Mouse (Mus musculus) MEL (cell line): Measurements from ENCODE around the gene Trim2. TPM values are rescaled to one million over a fixed set of nuclear protein-coding genes. Genes with fewer than 3 reads are reported as not detected.

Experiments used
- DNase-seq: peaks from one replicate; pipeline ENCODE4 v3.0.0; 2011; ENCODE audit warnings: low read depth, low spot score
- H3K27ac ChIP-seq: 2 replicates; pipeline ENCODE4 v1.5.1; 2012; ENCODE audit warnings: low read depth, mild to moderate bottlenecking, control low read depth, low read length, moderate library complexity; ENCODE audit not compliant: control insufficient read depth
- H3K27me3 ChIP-seq, 2 experiments: fragments of 150-350 bp in 1 of 2; sonication (generic) in 1 of 2; 2 replicates each; pipeline ENCODE4 v1.6.1; 2012; ENCODE audit warnings: low read length in 2 of 2, mild to moderate bottlenecking in 2 of 2, improper control_type of control experiment in 1 of 2, moderate library complexity in 1 of 2; ENCODE audit not compliant: insufficient read depth in 2 of 2, control insufficient read depth in 1 of 2
- H3K36me3 ChIP-seq, 2 experiments: 2 replicates each; pipeline ENCODE4 v1.6.1; 2012 to 2014; ENCODE audit warnings: low read length in 2 of 2, improper control_type of control experiment in 1 of 2, inconsistent platforms in 1 of 2, mild to moderate bottlenecking in 1 of 2; ENCODE audit not compliant: insufficient read depth in 2 of 2, control insufficient read depth in 1 of 2
- H3K4me1 ChIP-seq, 2 experiments: fragments of 150-350 bp in 1 of 2; sonication (generic) in 1 of 2; 2 replicates each; pipeline ENCODE4 v1.6.1; 2012; ENCODE audit warnings: low read length in 2 of 2, improper control_type of control experiment in 1 of 2, mild to moderate bottlenecking in 1 of 2; ENCODE audit not compliant: insufficient read depth in 2 of 2, control insufficient read depth in 1 of 2
- H3K4me3 ChIP-seq, 2 experiments: fragments of 150-350 bp in 1 of 2; sonication (generic) in 1 of 2; 2 replicates each; pipeline ENCODE4 v1.5.1; 2012; ENCODE audit warnings: low read depth in 2 of 2, low read length in 2 of 2, mild to moderate bottlenecking in 2 of 2, moderate library complexity in 2 of 2, control low read depth in 1 of 2, improper control_type of control experiment in 1 of 2; ENCODE audit not compliant: control insufficient read depth in 1 of 2, insufficient read depth in 1 of 2
- H3K79me2 ChIP-seq: 2 replicates; pipeline ENCODE4 v1.6.1; 2012; ENCODE audit warnings: mild to moderate bottlenecking, low read length, moderate library complexity; ENCODE audit not compliant: control insufficient read depth, poor library complexity, insufficient read depth
- H3K9ac ChIP-seq: 2 replicates; pipeline ENCODE4 v1.6.1; 2012; ENCODE audit warnings: low read depth, mild to moderate bottlenecking, control low read depth, low read length, moderate library complexity; ENCODE audit not compliant: control insufficient read depth, poor library complexity, severe bottlenecking
- H3K9me3 ChIP-seq: fragments of 150-350 bp; sonication (generic); replicated peaks from 2 replicates; pipeline ENCODE4 v1.6.1; 2012; ENCODE audit warnings: mild to moderate bottlenecking, low read length, improper control_type of control experiment, moderate library complexity; ENCODE audit not compliant: insufficient read depth
- BHLHE40 ChIP-seq: IDR thresholded peaks from 2 replicates; pipeline ENCODE4 v1.6.1; 2012; ENCODE audit warnings: low read depth, mild to moderate bottlenecking, inconsistent platforms, low read length, improper control_type of control experiment, borderline replicate concordance
- CHD1 ChIP-seq: IDR thresholded peaks from 2 replicates; pipeline ENCODE4 v1.6.1; 2012; ENCODE audit warnings: low read depth, mild to moderate bottlenecking, inconsistent platforms, low read length, improper control_type of control experiment
- CTCF ChIP-seq, 3 experiments: IDR thresholded peaks in 2 of 3; conservative IDR thresholded peaks in 1 of 3; 2 replicates each; pipeline ENCODE4 v1.5.1; 2011 to 2012; ENCODE audit warnings: low read length in 3 of 3, low read depth in 2 of 3, mild to moderate bottlenecking in 2 of 3, improper control_type of control experiment in 1 of 3, inconsistent platforms in 1 of 3, mixed read lengths in 1 of 3, moderate library complexity in 1 of 3; ENCODE audit not compliant: control insufficient read depth in 1 of 3, insufficient read depth in 1 of 3, poor library complexity in 1 of 3, severe bottlenecking in 1 of 3
- ETS1 ChIP-seq: IDR thresholded peaks from 2 replicates; pipeline ENCODE4 v1.6.1; 2012; ENCODE audit warnings: low read depth, mild to moderate bottlenecking, inconsistent platforms, low read length, improper control_type of control experiment, moderate library complexity
- GABPA ChIP-seq: IDR thresholded peaks from 2 replicates; pipeline ENCODE4 v1.6.1; 2012; ENCODE audit warnings: low read depth, mild to moderate bottlenecking, inconsistent platforms, low read length, improper control_type of control experiment, moderate library complexity
- GATA1 ChIP-seq: IDR thresholded peaks from 2 replicates; pipeline ENCODE4 v1.6.1; 2011; ENCODE audit warnings: low read depth, low read length, improper control_type of control experiment
- HCFC1 ChIP-seq: IDR thresholded peaks from 2 replicates; pipeline ENCODE4 v1.6.1; 2012; ENCODE audit warnings: low read depth, mild to moderate bottlenecking, inconsistent platforms, low read length, improper control_type of control experiment, moderate library complexity
- JUND ChIP-seq: IDR thresholded peaks from 2 replicates; pipeline ENCODE4 v1.6.1; 2011; ENCODE audit warnings: low read depth, mild to moderate bottlenecking, improper control_type of control experiment, low read length
- KAT2A ChIP-seq: conservative IDR thresholded peaks from 2 replicates; pipeline ENCODE4 v1.6.1; 2012; ENCODE audit warnings: low read depth, low read length, improper control_type of control experiment, inconsistent platforms
- MAFK ChIP-seq: IDR thresholded peaks from 2 replicates; pipeline ENCODE4 v1.6.1; 2011; ENCODE audit warnings: low read depth, mild to moderate bottlenecking, low read length, improper control_type of control experiment, borderline replicate concordance
- MAX ChIP-seq: IDR thresholded peaks from 2 replicates; pipeline ENCODE4 v1.6.1; 2011; ENCODE audit warnings: low read length, improper control_type of control experiment
- MEF2A ChIP-seq: IDR thresholded peaks from 2 replicates; pipeline ENCODE4 v1.6.1; 2014; ENCODE audit warnings: low read depth, mild to moderate bottlenecking, inconsistent platforms, low read length, improper control_type of control experiment; ENCODE audit not compliant: poor library complexity, insufficient replicate concordance, severe bottlenecking; ENCODE audit errors: extremely low read depth
- MXI1 ChIP-seq: IDR thresholded peaks from 2 replicates; pipeline ENCODE4 v1.6.1; 2011; ENCODE audit warnings: mild to moderate bottlenecking, low read depth, low read length, improper control_type of control experiment
- MYB ChIP-seq: IDR thresholded peaks from 2 replicates; pipeline ENCODE4 v1.6.1; 2011; ENCODE audit warnings: mild to moderate bottlenecking, low read depth, low read length, improper control_type of control experiment
- NELFE ChIP-seq: IDR thresholded peaks from 2 replicates; pipeline ENCODE4 v1.6.1; 2011; ENCODE audit warnings: low read depth, low read length, improper control_type of control experiment
- POLR2A ChIP-seq, 2 experiments: IDR thresholded peaks; 2 replicates each; pipeline ENCODE4 v1.6.1; 2011 to 2012; ENCODE audit warnings: low read length in 2 of 2, mild to moderate bottlenecking in 2 of 2, control low read depth in 1 of 2, improper control_type of control experiment in 1 of 2, low read depth in 1 of 2, moderate library complexity in 1 of 2; ENCODE audit not compliant: control insufficient read depth in 1 of 2, insufficient read depth in 1 of 2, poor library complexity in 1 of 2
- POLR2AphosphoS5 ChIP-seq: IDR thresholded peaks from 2 replicates; pipeline ENCODE4 v1.6.1; 2012; ENCODE audit warnings: low read depth, borderline replicate concordance, mild to moderate bottlenecking, inconsistent platforms, low read length, moderate library complexity, mixed read lengths
- RAD21 ChIP-seq: IDR thresholded peaks from 2 replicates; pipeline ENCODE4 v1.6.1; 2011; ENCODE audit warnings: mild to moderate bottlenecking, low read depth, low read length, improper control_type of control experiment
- SIN3A ChIP-seq: IDR thresholded peaks from 2 replicates; pipeline ENCODE4 v1.6.1; 2012; ENCODE audit warnings: low read length, improper control_type of control experiment, inconsistent platforms
- TAL1 ChIP-seq: IDR thresholded peaks from 2 replicates; pipeline ENCODE4 v1.6.1; 2012; ENCODE audit warnings: mild to moderate bottlenecking, inconsistent platforms, low read length, moderate library complexity, mixed read lengths
- TCF12 ChIP-seq: IDR thresholded peaks from 2 replicates; pipeline ENCODE4 v1.6.1; 2014; ENCODE audit warnings: low read depth, mild to moderate bottlenecking, inconsistent platforms, low read length, improper control_type of control experiment, moderate library complexity
- USF2 ChIP-seq, 2 experiments: IDR thresholded peaks; 2 replicates each; pipeline ENCODE4 v1.6.1; 2011 to 2012; ENCODE audit warnings: improper control_type of control experiment in 2 of 2, low read length in 2 of 2, borderline replicate concordance in 1 of 2, inconsistent platforms in 1 of 2, low read depth in 1 of 2, mild to moderate bottlenecking in 1 of 2; ENCODE audit not compliant: insufficient read depth in 1 of 2
- ZKSCAN1 ChIP-seq: IDR thresholded peaks from 2 replicates; pipeline ENCODE4 v1.6.1; 2012; ENCODE audit warnings: low read depth, mild to moderate bottlenecking, inconsistent platforms, low read length, improper control_type of control experiment, moderate library complexity
- polyA plus RNA-seq, 2 experiments: library from polyadenylated mRNA; stranded (reverse) in 1 of 2; unstranded in 1 of 2; fragments of >175 nt in 1 of 2; fragments of >200 nt in 1 of 2; gene quantifications; 2 replicates each; pipeline versions ENCODE4 v1.2.1 to v1.2.4; 2012; ENCODE audit warnings: low replicate concordance in 2 of 2, low read depth in 1 of 2; ENCODE audit not compliant: insufficient read length in 2 of 2, insufficient read depth in 1 of 2, missing spikeins in 1 of 2
- total RNA-seq: library from RNA; depleted of rRNA; stranded (reverse); fragments of 300-350 nt; gene quantifications from 2 replicates; pipeline ENCODE4 v1.2.3, GENCODE M21; 2012

The Trim2 gene
- total and polyA plus RNA-seq, 3 experiments = 1.7 to 4.4 TPM; not detected in 1

DNA sequence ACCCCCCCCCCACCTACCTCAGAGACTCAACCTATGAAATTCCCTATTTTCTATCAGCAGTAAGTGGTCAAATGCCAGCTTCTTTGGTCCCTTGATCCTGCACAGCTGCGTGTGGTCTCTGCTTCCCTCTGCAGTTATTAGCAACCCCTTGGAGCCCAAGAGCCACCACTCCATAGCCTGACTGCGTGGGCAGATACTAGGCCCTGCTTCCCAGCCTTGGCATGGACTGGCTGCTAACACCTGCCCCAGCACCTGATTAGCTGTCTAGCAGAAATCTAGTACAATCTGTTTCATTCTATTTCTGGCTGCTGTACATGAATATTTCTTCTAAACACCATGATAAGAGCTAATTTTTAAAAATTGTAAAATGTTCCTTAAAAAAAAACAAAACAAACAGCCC lies 10.0 kb downstream of the Trim2 start:
- H3K9ac ChIP-seq = no peak overlapping the region
- H3K27ac ChIP-seq = no peak overlapping the region
- no peak overlapping the region for H3K4me3 ChIP-seq
- no peaks in the 10 kb centered on the region for H3K79me2 ChIP-seq
- no peaks in the 10 kb centered on the region; a peak in 1 of 4 replicates for H3K27me3 ChIP-seq
- no peak for TF ChIP-seq JUND
- TF ChIP-seq KAT2A = no peak
- no peak for TF ChIP-seq POLR2AphosphoS5
- TF ChIP-seq GATA1 = no peak
- no peak for TF ChIP-seq ZKSCAN1
- no peak for TF ChIP-seq MYB
- no peaks in the 10 kb centered on the region for H3K9me3 ChIP-seq
- no peak for DNase-seq
- no peaks in the 10 kb centered on the region for H3K4me1 ChIP-seq
- no peaks in the 10 kb centered on the region for H3K36me3 ChIP-seq

DNA sequence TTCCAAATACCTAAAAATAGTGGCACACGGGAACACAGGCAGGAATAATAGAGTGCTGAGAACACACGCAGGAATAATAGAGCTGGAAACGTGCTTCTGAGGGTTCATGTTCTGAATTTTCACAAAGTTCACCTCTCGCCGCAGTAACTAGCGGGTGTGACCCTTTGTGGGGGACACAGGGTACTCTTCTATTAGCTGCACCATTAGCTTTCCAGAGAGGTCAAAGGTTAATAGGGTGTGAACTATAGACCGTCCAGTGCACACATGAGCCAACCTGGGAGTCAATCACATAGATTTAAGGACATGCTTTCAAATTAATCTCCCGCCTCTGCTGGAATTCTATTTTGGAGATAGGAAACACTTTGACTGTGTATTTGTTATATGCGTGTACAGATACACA lies 11.9 kb downstream of the Trim2 start:
- no peak overlapping the region for H3K4me3 ChIP-seq
- DNase-seq = no peak
- H3K9ac ChIP-seq = no peak overlapping the region
- no peaks in the 10 kb centered on the region for H3K79me2 ChIP-seq
- TF ChIP-seq TCF12 (no peak), BHLHE40 (no peak), GABPA (no peak), MAX (no peak), MAFK (no peak), JUND (no peak), ZKSCAN1 (no peak), ETS1 (no peak)
- no peaks in the 10 kb centered on the region for H3K4me1 ChIP-seq
- no peaks in the 10 kb centered on the region for H3K36me3 ChIP-seq
- no peak overlapping the region for H3K27ac ChIP-seq
- H3K27me3 ChIP-seq = no peaks in the 10 kb centered on the region; a peak in 1 of 4 replicates
- H3K9me3 ChIP-seq = no peaks in the 10 kb centered on the region

DNA sequence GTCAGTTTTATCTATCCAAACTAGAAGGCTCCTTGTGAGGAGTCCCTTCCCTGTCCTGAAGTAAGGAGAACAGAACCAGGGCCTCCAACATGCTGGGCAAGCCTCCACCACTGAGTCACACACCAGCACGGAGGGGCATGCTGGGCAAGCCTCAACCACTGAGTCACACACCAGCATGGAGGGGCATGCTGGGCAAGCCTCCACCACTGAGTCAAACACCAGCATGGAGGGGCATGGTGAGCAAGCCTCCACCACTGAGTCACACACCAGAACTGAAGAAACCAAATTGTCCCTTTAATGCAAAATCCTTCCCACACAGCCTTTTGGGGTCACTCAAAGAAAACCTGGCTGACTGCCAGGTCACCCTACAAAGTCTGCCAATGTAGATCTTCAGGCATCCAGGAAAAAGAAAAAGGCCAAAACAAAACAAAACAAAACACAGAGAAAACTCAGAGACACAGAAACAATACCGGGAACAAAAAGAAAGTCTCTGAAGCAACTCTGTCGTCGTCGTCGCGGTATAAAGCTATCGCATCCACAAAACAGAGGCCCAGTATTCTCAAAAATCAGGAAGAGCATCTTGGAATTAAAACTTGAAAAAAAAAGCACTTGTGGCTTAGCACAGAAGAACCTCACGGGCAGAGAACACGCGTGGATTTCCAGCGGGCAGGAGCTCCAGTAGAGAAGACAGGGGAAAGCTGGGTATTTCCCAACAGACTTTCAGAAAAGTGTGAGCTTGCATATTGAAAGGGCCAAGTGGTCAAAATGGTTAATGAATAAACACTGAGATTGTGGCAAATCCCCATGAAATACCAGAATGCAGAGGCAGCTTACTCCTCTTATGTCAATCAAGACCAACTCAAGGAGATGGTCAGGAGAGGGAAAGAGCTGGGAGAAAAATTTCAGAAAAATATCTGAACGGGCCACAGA lies 12.7 kb downstream of the Trim2 start:
- Histone ChIP-seq H3K27me3 (no peaks in the 10 kb centered on the region; a peak in 1 of 4 replicates), H3K4me3 (no peak overlapping the region), H3K79me2 (no peaks in the 10 kb centered on the region), H3K36me3 (no peaks in the 10 kb centered on the region), H3K9ac (no peak overlapping the region), H3K9me3 (no peaks in the 10 kb centered on the region), H3K27ac (no peak overlapping the region), H3K4me1 (no peaks in the 10 kb centered on the region)
- no peak for DNase-seq
- TF ChIP-seq BHLHE40 = no peak
- no peak for TF ChIP-seq RAD21
- TF ChIP-seq MEF2A = no peak
- TF ChIP-seq MAX = no peak
- no peak for TF ChIP-seq CTCF (IDR thresholded peaks at IDR 0.05 in 2 of 3, conservative IDR thresholded peaks at IDR 0.05 in 1 of 3; ENCODE audit: control insufficient read depth in 1 of 3, insufficient read depth in 1 of 3, low read depth in 2 of 3, low read length in 3 of 3, poor library complexity in 1 of 3, severe bottlenecking in 1 of 3)
- TF ChIP-seq MAFK = no peak
- no peak for TF ChIP-seq TAL1
- no peak for TF ChIP-seq MXI1
- no peak for TF ChIP-seq POLR2AphosphoS5
- TF ChIP-seq POLR2A (IDR thresholded peaks at IDR 0.05; ENCODE audit: control insufficient read depth in 1 of 2, insufficient read depth in 1 of 2, low read depth in 1 of 2, low read length in 2 of 2, poor library complexity in 1 of 2) = no peak
- no peak for TF ChIP-seq NELFE
- no peak for TF ChIP-seq SIN3A
- TF ChIP-seq USF2 (IDR thresholded peaks at IDR 0.05; ENCODE audit: borderline replicate concordance in 1 of 2, insufficient read depth in 1 of 2, low read depth in 1 of 2, low read length in 2 of 2) = no peak
- TF ChIP-seq CHD1 = no peak
- TF ChIP-seq MYB = no peak
- no peak for TF ChIP-seq HCFC1
